Mouse (Mus musculus) hindbrain, embryonic 15.5 days (tissue): Measurements from ENCODE around the gene Snrpb2. TPM values are rescaled to one million over a fixed set of nuclear protein-coding genes. Genes with fewer than 3 reads are reported as not detected.

Experiments
- ATAC-seq: fragments of 200-750 bp; cut with Nextera tagmentation; 2 replicates; pipeline ENCODE4 v1.8.0; 2017; ENCODE audit warnings: low read depth, moderate number of reproducible peaks, moderate TSS enrichment; ENCODE audit not compliant: low FRiP score
- H3K27ac ChIP-seq: fragments of 300-500 bp; sonication (generic); replicated peaks from 2 replicates; pipeline ENCODE4 v1.5.1; 2015; ENCODE audit warnings: mild to moderate bottlenecking, inconsistent platforms
- H3K27me3 ChIP-seq: fragments of 300-500 bp; sonication (generic); 2 replicates; pipeline ENCODE4 v1.6.1; 2015; ENCODE audit warnings: control low read depth, inconsistent platforms
- H3K36me3 ChIP-seq: fragments of 300-500 bp; sonication (generic); 2 replicates; pipeline ENCODE4 v1.6.1; 2015; ENCODE audit warnings: control low read depth, inconsistent platforms
- H3K4me1 ChIP-seq: fragments of 300-500 bp; sonication (generic); replicated peaks from 2 replicates; pipeline ENCODE4 v1.6.1; 2015; ENCODE audit warnings: control low read depth, inconsistent platforms
- H3K4me2 ChIP-seq: fragments of 300-500 bp; sonication (generic); 2 replicates; pipeline ENCODE4 v1.6.1; 2015; ENCODE audit warnings: moderate library complexity, mild to moderate bottlenecking, inconsistent platforms
- H3K4me3 ChIP-seq: fragments of 300-500 bp; sonication (generic); 2 replicates; pipeline ENCODE4 v1.5.1; 2015; ENCODE audit warnings: mild to moderate bottlenecking, inconsistent platforms
- H3K9ac ChIP-seq: fragments of 300-500 bp; sonication (generic); 2 replicates; pipeline ENCODE4 v1.6.1; 2015; ENCODE audit warnings: inconsistent platforms
- H3K9me3 ChIP-seq: fragments of 300-500 bp; sonication (generic); 2 replicates; pipeline ENCODE4 v1.6.1; 2016; ENCODE audit warnings: control low read depth, inconsistent platforms
- WGBS: fragments of 180-500 bp; shearing (Covaris S2); methylation state at CpG from one replicate; pipeline ENCODE4 v1.1.7; 2015; 5-methylcytosine and 5-hydroxymethylcytosine counted together
- polyA plus RNA-seq: library from polyadenylated mRNA; unstranded; fragments of >200 nt; fragmentation: Nextera tagmentation; extraction: Ambion mirVana; gene quantifications from 2 replicates; pipeline ENCODE4 v1.2.1, GENCODE M21; 2015

Gene Snrpb2
- polyA plus RNA-seq, 1 experiment from 2014 or later: 44.1 TPM

DNA sequence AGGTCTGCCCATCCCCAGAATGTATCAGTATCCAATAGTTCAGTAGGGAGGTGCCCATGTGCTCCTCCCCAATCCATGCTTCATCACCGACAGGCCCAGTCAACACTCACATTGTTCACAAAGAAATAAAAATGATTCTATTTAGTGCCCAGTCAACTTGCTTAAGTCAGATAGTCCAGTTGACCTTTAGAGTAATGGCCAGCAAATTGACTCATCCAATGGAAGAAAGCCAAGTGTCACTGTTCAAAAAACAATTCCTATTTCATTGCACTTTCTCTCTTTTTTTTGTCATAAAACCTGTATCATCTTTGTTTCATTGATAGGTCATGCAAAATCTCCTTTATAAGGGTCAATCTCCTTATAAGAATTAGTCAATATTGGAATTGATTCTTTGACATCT lies 21.2 kb upstream of the Snrpb2 start:
- Histone ChIP-seq H3K9ac (no peak overlapping the region), H3K27ac (no peak overlapping the region), H3K4me1 (no peaks in the 10 kb centered on the region), H3K27me3 (no peaks in the 10 kb centered on the region), H3K4me2 (no peak overlapping the region), H3K4me3 (no peak overlapping the region), H3K9me3 (no peaks in the 10 kb centered on the region), H3K36me3 (no peaks in the 10 kb centered on the region)
- ATAC-seq: no peak
- 84% methylated on average over 1 of the region's 1 CpGs for WGBS

DNA sequence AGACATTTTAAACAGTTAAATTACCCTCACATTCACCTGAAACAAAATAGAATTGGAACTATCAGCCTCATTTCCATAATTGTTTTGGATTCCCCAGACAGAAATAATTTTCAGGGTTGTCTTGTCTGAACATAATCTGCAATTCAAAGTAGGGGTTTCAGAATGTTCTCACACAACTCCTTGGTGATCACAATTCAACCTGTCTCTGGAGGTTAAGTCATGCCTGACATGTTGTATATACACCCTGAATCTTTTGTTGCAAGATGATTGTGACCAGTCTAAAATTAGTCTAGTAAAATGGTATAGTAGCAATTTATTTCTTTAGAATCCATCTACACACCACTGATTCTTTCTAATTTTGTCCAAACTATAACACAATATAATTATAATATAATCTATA lies 7.6 kb upstream of the Snrpb2 start:
- Histone ChIP-seq H3K9ac (no peak overlapping the region), H3K4me3 (no peak overlapping the region), H3K27me3 (no peaks in the 10 kb centered on the region), H3K9me3 (no peaks in the 10 kb centered on the region), H3K27ac (no peak overlapping the region), H3K36me3 (no peaks in the 10 kb centered on the region), H3K4me1 (no peaks in the 10 kb centered on the region), H3K4me2 (no peak overlapping the region)
- no peak for ATAC-seq

- WGBS: 78% methylated on average over 5 of the region's 5 CpGs
- no peak overlapping the region for H3K27ac ChIP-seq
Measured at GRCm38 (mm10) chr2:143056736-143057135, 6.1 kb upstream of the Snrpb2 start.

DNA sequence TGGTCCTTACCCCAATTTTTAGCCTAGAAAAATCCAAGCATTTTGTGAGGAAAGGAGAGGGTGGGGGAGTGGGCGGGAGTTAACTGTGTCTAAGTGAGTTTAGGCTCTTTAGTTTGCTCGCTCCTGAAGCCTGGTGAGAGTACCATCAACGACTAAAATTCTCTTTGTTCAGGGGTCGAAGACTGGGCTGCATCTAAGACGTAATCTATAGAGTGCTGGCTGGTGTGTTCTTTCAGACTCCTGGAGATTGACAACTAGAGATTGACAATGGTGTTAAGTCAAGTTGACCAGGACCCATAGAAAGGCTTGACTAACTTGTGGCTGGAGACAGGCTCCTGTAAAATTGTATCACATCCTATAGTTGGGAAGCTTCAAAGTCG lies 417 bp upstream of the Snrpb2 start:
- Histone ChIP-seq H3K4me1 (peaks cover 9% of the 10 kb centered on the region), H3K36me3 (peaks cover 15% of the 10 kb centered on the region; the same call in 1 of the 2 replicates), H3K27me3 (no peaks in the 10 kb centered on the region), H3K9ac (0 out of 2 replicates have a peak overlapping the region, but pooled peaks have one; percentile 22), H3K4me3 (peak overlapping the region; percentile 93), H3K27ac (no peak overlapping the region), H3K4me2 (peak overlapping the region; percentile 76), H3K9me3 (no peaks in the 10 kb centered on the region)
- 39% methylated on average over 6 of the region's 6 CpGs for WGBS
- no peak; the same call in 1 of the 2 replicates for ATAC-seq

More at GRCm38 (mm10) chr2:143056736-143057135, 6.1 kb upstream of the Snrpb2 start:
- H3K27me3 ChIP-seq: no peaks in the 10 kb centered on the region
- H3K4me2 ChIP-seq: no peak overlapping the region
- no peak overlapping the region for H3K9ac ChIP-seq
- H3K4me1 ChIP-seq: no peaks in the 10 kb centered on the region
- H3K9me3 ChIP-seq: no peaks in the 10 kb centered on the region
- no peaks in the 10 kb centered on the region for H3K36me3 ChIP-seq
- no peak for ATAC-seq
- H3K4me3 ChIP-seq: no peak overlapping the region

- ATAC-seq: no peak
- H3K27ac ChIP-seq: no peak overlapping the region
- H3K9ac ChIP-seq: no peak overlapping the region
- 95% methylated on average over 3 of the region's 3 CpGs for WGBS
- no peak overlapping the region for H3K4me3 ChIP-seq
- no peaks in the 10 kb centered on the region for H3K9me3 ChIP-seq
- no peak overlapping the region for H3K4me2 ChIP-seq
- no peaks in the 10 kb centered on the region for H3K27me3 ChIP-seq
- H3K4me1 ChIP-seq: peaks cover 9% of the 10 kb centered on the region
- peaks cover 38% of the 10 kb centered on the region for H3K36me3 ChIP-seq
Measured at GRCm38 (mm10) chr2:143065914-143066313, 3.1 kb downstream of the Snrpb2 start.

- Histone ChIP-seq H3K36me3 (no peaks in the 10 kb centered on the region), H3K4me1 (no peaks in the 10 kb centered on the region), H3K4me3 (no peak within 1 kb of the TSS), H3K4me2 (no peak within 1 kb of the TSS), H3K9ac (no peak within 1 kb of the TSS), H3K9me3 (no peaks in the 10 kb centered on the region), H3K27me3 (no peaks in the 10 kb centered on the region), H3K27ac (no peak within 1 kb of the TSS)
- 62% methylated on average over 8 of the region's 8 CpGs for WGBS
- no peak for ATAC-seq
Measured at GRCm38 (mm10) chr2:143078198-143078851, 15.5 kb downstream of the Snrpb2 start, which contains the start of gene Otor. Otor (plus strand) TSS chr2:143078473.

DNA sequence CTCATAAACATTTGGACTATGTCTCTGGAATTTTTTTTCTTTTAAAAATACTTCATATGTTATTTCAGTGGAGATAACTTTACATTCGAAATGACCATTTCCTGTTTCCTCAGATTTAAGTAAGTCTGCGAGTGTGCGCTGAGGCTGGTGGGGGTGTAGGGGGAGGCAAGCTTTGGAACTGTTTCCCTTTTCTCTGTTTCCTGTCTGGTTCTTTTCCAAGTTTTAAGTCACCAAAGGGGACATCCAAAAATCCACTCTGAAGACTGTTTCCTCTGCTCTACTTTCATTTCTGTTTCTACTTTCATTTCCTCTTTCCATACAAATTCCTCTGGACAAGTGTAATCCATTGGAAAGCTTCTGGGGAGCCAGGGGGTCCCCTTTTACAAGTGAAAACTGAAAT lies 18.9 kb downstream of the Snrpb2 start:
- Histone ChIP-seq H3K36me3 (no peaks in the 10 kb centered on the region), H3K9me3 (no peaks in the 10 kb centered on the region), H3K27me3 (no peaks in the 10 kb centered on the region), H3K27ac (no peak overlapping the region), H3K4me1 (no peaks in the 10 kb centered on the region), H3K4me3 (no peak overlapping the region), H3K9ac (no peak overlapping the region), H3K4me2 (no peak overlapping the region)
- WGBS: 85% methylated on average over 3 of the region's 3 CpGs
- ATAC-seq: no peak

GRCm38 (mm10) chr2:143084852-143085397 lies 22.1 kb downstream of the Snrpb2 start:
- Histone ChIP-seq H3K27ac (no peak overlapping the region), H3K4me3 (no peak overlapping the region), H3K27me3 (no peaks in the 10 kb centered on the region), H3K4me1 (no peaks in the 10 kb centered on the region), H3K36me3 (no peaks in the 10 kb centered on the region), H3K4me2 (no peak overlapping the region), H3K9me3 (no peaks in the 10 kb centered on the region), H3K9ac (no peak overlapping the region)
- no peak for ATAC-seq
- WGBS: 75% methylated on average over 2 of the region's 2 CpGs

DNA sequence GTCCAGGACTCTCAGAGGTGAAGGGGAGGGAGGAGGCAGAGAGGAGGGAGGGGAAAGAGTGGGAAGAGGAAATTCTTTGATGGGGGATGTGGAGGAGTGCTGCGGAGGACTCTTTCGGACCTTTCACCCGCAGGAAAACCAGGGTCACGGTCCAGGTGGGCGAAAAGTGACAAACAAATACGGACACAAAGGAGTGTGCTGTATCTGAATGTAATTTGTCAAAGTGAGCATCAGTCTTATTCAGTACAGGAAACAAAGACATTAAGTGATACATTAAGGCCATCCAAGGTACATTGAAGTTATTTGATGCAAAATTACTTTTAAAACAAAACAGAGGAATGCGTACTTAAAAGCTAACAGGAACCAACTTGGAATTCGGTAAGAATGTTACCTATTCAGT lies 27.0 kb downstream of the Snrpb2 start:
- Histone ChIP-seq H3K36me3 (no peaks in the 10 kb centered on the region), H3K4me3 (no peak overlapping the region), H3K27me3 (no peaks in the 10 kb centered on the region), H3K9ac (no peak overlapping the region), H3K27ac (no peak overlapping the region), H3K4me1 (no peaks in the 10 kb centered on the region), H3K4me2 (no peak overlapping the region), H3K9me3 (no peaks in the 10 kb centered on the region)
- WGBS: 89% methylated on average over 8 of the region's 8 CpGs
- ATAC-seq: no peak

DNA sequence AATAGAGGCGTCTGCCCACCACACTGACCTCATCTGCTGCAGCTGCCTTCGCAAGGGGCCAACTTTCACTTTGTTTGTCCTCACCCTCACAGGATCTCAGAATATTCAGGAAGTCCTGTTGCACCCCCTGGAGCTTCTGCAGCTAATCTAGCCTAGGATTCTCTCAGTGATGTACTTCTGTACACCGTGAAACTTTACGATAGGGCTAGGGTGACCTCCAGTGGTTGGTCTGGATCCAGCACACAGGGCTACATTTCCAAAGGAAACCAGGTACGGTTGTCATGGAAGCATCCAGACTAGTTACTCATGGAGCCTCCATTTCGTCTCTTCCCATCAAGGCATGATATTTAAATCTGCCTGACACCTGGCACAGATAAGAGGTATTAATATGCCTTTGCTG lies 30.9 kb downstream of the Snrpb2 start:
- Histone ChIP-seq H3K9me3 (no peaks in the 10 kb centered on the region), H3K36me3 (no peaks in the 10 kb centered on the region), H3K27ac (no peak overlapping the region), H3K4me2 (no peak overlapping the region), H3K27me3 (no peaks in the 10 kb centered on the region), H3K4me3 (no peak overlapping the region), H3K9ac (no peak overlapping the region), H3K4me1 (no peaks in the 10 kb centered on the region)
- WGBS: 33% methylated on average over 6 of the region's 6 CpGs
- peak; percentile 91 for ATAC-seq

DNA sequence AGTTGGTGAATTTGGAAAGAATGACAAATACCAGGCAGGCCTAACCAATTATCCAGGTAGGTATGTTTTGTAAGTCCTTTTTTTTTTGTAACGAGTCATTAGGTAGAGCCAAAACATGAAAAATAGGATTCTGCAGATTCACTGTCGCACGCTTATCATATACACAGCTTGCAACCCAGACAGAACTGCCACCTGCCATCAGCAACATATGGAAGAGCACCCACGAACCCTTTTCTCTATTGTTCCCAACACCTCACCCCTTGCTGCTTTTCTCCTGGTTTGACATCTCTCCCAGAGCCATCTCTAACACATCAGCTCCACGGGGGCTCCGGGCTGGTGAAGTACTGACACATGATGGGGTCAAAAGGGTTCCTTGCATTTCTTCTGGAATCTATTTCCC lies 31.9 kb downstream of the Snrpb2 start:
- Histone ChIP-seq H3K9ac (no peak overlapping the region), H3K4me3 (no peak overlapping the region), H3K36me3 (no peaks in the 10 kb centered on the region), H3K27me3 (no peaks in the 10 kb centered on the region), H3K4me1 (no peaks in the 10 kb centered on the region), H3K4me2 (no peak overlapping the region), H3K27ac (no peak overlapping the region), H3K9me3 (no peaks in the 10 kb centered on the region)
- ATAC-seq: no peak
- 74% methylated on average over 6 of the region's 6 CpGs for WGBS

GRCm38 (mm10) chr2:143097170-143097569 lies 34.3 kb downstream of the Snrpb2 start:
- Histone ChIP-seq H3K36me3 (no peaks in the 10 kb centered on the region), H3K9ac (no peak overlapping the region), H3K4me1 (no peaks in the 10 kb centered on the region), H3K9me3 (no peaks in the 10 kb centered on the region), H3K4me2 (no peak overlapping the region), H3K27ac (no peak overlapping the region), H3K27me3 (no peaks in the 10 kb centered on the region), H3K4me3 (no peak overlapping the region)
- WGBS: 82% methylated on average over 1 of the region's 1 CpGs
- no peak for ATAC-seq

- peak; percentile 61 for ATAC-seq
- Histone ChIP-seq H3K4me1 (0 out of 2 replicates have a peak, but pooled peaks cover 8% of the 10 kb centered on the region), H3K27ac (no peak overlapping the region), H3K27me3 (no peaks in the 10 kb centered on the region), H3K9ac (no peak overlapping the region), H3K9me3 (no peaks in the 10 kb centered on the region), H3K4me3 (no peak overlapping the region), H3K4me2 (no peak overlapping the region), H3K36me3 (no peaks in the 10 kb centered on the region)
- 54% methylated on average over 1 of the region's 1 CpGs for WGBS
Measured at GRCm38 (mm10) chr2:143113859-143114258, 51.0 kb downstream of the Snrpb2 start.
